Mouse (Mus musculus) ES-Bruce4 (cell line): ENCODE measurements around the gene Map2k6. TPM values are rescaled to one million over a fixed set of nuclear protein-coding genes. Genes with fewer than 3 reads are reported as not detected.

Source experiments
- H3K27ac ChIP-seq: 2 replicates; pipeline ENCODE4 v1.5.1; 2012; ENCODE audit warnings: low read length, inconsistent platforms; ENCODE audit not compliant: insufficient read depth
- H3K27me3 ChIP-seq: 2 replicates; pipeline ENCODE4 v1.6.1; 2012; ENCODE audit warnings: mild to moderate bottlenecking, low read length, inconsistent platforms; ENCODE audit not compliant: control insufficient read depth, poor library complexity, insufficient read depth, severe bottlenecking
- H3K36me3 ChIP-seq: 2 replicates; pipeline ENCODE4 v1.6.1; 2012; ENCODE audit warnings: inconsistent platforms, mild to moderate bottlenecking, low read length, moderate library complexity; ENCODE audit not compliant: control insufficient read depth, poor library complexity, insufficient read depth, severe bottlenecking
- H3K4me1 ChIP-seq: one replicate; pipeline ENCODE4 v1.8.1; 2011; ENCODE audit warnings: low read length; ENCODE audit not compliant: control insufficient read depth, insufficient read depth
- H3K4me3 ChIP-seq: 2 replicates; pipeline ENCODE4 v1.5.1; 2011; ENCODE audit warnings: low read depth, mild to moderate bottlenecking, low read length
- H3K9ac ChIP-seq: 2 replicates; pipeline ENCODE4 v1.6.1; 2012; ENCODE audit warnings: low read depth, mild to moderate bottlenecking, inconsistent platforms; ENCODE audit not compliant: poor library complexity, severe bottlenecking
- H3K9me3 ChIP-seq: replicated peaks from 2 replicates; pipeline ENCODE4 v1.6.1; 2012; ENCODE audit warnings: mild to moderate bottlenecking, low read length, inconsistent platforms; ENCODE audit not compliant: control insufficient read depth, poor library complexity, insufficient read depth, severe bottlenecking
- CTCF ChIP-seq: IDR thresholded peaks from one replicate; pipeline ENCODE4 v1.8.1; 2011; ENCODE audit warnings: low read depth, low read length
- EP300 ChIP-seq: IDR thresholded peaks from 2 replicates; pipeline ENCODE4 v1.6.1; 2011; ENCODE audit warnings: low read depth, low read length; ENCODE audit not compliant: insufficient read depth
- POLR2A ChIP-seq: IDR thresholded peaks from one replicate; pipeline ENCODE4 v1.8.1; 2011; ENCODE audit warnings: low read length; ENCODE audit not compliant: insufficient read depth
- polyA plus RNA-seq: library from polyadenylated mRNA; stranded (reverse); fragments of >200 nt; gene quantifications from 2 replicates; pipeline ENCODE4 v1.2.4, GENCODE M21; 2011; ENCODE audit warnings: low read depth; ENCODE audit not compliant: missing spikeins, insufficient read depth, insufficient read length

Gene Map2k6
- polyA plus RNA-seq, 1 experiment = 10.1 TPM

DNA sequence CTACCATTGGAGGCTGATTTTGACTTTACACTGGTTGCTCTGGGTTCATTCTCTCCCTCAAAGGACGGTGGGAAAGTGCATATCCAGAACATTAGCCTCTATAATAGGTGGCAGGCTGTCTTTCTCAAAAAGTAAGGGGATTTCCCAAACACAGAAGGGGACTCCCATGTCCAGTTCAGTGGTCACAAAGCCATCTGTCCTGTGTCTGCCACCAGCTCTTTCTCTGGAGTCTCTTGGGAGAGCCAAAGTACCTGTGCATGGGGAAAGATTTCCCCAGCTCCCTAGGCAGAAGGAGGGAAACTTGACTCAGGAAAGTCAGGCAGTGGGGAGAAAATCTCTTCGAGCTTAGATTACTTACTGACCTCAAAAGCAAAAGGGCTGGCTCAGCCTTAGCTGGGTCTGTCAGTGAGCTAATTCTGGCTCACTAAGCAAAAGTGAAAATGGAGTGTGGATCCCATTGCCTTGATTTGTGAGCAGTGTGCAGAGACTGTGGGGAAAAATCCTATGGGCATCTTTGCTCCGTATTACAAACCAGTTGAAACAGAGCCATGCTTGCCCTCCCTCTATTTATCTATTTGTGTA lies 31.0 kb downstream of the Map2k6 start:
- Histone ChIP-seq H3K9ac (no peak overlapping the region), H3K4me1 (no peaks in the 10 kb centered on the region), H3K27me3 (no peaks in the 10 kb centered on the region), H3K9me3 (no peaks in the 10 kb centered on the region), H3K27ac (no peak overlapping the region), H3K36me3 (no peaks in the 10 kb centered on the region), H3K4me3 (no peak overlapping the region)
- TF ChIP-seq POLR2A = no peak
- no peak for TF ChIP-seq EP300
- no peak for TF ChIP-seq CTCF

DNA sequence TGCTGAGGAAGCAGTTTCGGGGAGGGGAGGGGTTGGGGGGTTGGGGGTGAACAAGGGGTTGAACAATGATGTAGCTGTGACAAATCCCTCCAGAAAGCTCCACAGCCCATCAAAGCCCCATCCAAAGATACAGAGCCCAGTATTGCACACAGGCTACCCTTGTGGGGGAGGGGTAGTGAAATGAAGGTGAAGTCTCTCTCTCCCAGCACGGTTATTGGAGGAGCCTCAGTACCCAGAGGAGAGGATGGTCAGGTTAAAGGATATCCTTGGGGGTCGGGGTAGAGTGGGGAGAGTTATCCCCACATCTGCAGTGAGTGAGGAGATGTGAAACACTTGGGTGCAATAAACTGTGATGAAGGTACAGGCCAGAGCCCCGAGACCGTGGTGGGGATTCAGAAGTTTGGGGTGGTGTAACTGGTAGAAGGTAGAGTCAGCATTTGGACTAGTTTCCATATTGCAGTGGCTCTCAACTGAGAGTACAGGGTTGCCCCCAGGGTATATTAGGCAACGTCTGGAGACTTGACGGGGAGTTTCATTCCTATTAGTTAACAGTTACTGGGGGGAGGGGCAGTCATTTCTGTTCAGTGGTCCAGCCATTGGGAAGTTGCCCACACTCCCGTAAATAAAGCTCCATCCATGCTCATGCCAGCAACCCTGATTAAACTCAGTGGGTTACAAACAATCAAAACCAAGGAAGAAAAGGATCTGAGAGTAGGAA lies 37.1 kb downstream of the Map2k6 start:
- no peak overlapping the region for H3K4me3 ChIP-seq
- H3K27ac ChIP-seq = no peak overlapping the region
- no peaks in the 10 kb centered on the region for H3K36me3 ChIP-seq
- no peaks in the 10 kb centered on the region for H3K4me1 ChIP-seq
- TF ChIP-seq POLR2A = no peak
- no peak for TF ChIP-seq EP300
- H3K9ac ChIP-seq = no peak overlapping the region
- H3K9me3 ChIP-seq = no peaks in the 10 kb centered on the region
- H3K27me3 ChIP-seq = no peaks in the 10 kb centered on the region

DNA sequence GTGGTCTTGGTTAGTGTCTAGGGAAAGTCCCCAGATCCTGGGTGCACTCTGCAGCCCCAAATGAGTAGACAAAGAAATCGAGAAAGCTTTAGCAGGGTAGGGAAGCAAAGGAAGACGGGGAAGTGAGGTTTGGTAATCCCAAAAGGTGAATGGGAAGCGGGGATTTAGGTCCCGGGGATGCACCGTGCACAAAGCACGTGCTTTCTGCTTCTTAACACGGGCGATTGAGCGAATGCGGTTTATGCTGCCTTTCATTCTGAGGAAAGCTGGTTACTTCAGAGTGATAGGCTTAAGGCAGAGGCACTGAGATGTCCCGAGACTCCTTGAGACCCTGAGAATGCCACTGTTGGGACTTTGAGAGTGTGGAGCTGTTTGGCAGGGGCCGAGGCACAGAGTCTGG lies 38.1 kb downstream of the Map2k6 start:
- Histone ChIP-seq H3K4me1 (no peaks in the 10 kb centered on the region), H3K27me3 (no peaks in the 10 kb centered on the region), H3K9ac (no peak overlapping the region), H3K4me3 (no peak overlapping the region), H3K27ac (no peak overlapping the region), H3K9me3 (no peaks in the 10 kb centered on the region), H3K36me3 (no peaks in the 10 kb centered on the region)
- no peak for TF ChIP-seq CTCF
- no peak for TF ChIP-seq EP300
- TF ChIP-seq POLR2A = no peak

DNA sequence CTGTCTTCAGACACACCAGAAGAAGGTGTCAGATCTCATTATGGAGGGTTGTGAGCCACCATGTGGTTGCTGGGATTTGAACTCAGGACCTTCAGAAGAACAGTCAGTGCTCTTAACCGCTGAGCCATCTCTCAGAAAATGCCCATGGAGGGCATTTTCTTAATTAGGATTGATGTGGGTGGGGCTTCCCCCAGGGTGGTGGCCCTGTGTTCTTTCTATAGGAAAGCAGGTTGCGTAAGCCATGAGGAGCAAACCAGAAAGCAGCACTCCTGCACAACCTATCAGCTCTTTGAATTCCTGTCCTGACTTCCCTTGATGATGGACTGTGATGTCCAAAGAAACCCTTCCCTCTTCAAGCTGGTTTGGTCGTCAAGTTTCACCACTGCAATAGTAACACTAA lies 39.2 kb downstream of the Map2k6 start:
- Histone ChIP-seq H3K36me3 (no peaks in the 10 kb centered on the region), H3K9ac (no peak overlapping the region)

DNA sequence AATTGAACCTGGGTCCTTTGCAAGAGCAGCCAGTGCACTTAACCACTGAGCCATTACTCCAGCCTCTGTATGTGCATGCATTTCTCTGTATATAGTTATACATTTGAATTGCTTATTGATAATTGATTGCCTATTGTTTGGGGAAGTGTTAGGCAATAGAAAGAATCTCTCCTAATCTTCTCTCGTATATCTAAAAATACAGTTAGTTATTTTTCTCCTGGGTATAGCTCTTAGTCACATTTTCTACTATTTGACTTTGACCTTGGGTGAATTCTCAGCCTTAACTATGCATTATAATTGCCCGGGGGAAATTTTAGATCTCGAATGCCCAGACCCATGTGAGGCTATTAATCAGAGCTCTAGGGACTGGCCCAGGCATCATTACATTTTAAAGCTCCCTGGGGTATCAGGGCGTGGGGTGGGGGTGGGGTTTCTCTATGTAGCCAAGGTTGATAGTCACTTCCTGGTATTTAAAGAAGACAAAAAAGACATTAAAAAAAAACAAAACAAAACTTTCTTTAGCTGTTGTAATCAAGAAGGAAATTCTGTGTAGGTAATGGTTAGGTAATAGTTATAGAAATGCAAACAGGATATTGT lies 39.9 kb downstream of the Map2k6 start:
- H3K27me3 ChIP-seq = no peaks in the 10 kb centered on the region
- no peak overlapping the region for H3K9ac ChIP-seq
- no peaks in the 10 kb centered on the region for H3K36me3 ChIP-seq
- TF ChIP-seq EP300 (no peak), POLR2A (no peak), CTCF (no peak)
- H3K27ac ChIP-seq = no peak overlapping the region
- H3K9me3 ChIP-seq = no peaks in the 10 kb centered on the region
- H3K4me1 ChIP-seq = no peaks in the 10 kb centered on the region
- no peak overlapping the region for H3K4me3 ChIP-seq

More for the DNA sequence above, 39.2 kb downstream of the Map2k6 start:
- H3K27me3 ChIP-seq = no peaks in the 10 kb centered on the region
- no peak overlapping the region for H3K4me3 ChIP-seq
- no peaks in the 10 kb centered on the region for H3K4me1 ChIP-seq
- TF ChIP-seq EP300 (no peak), POLR2A (no peak), CTCF (no peak)
- no peaks in the 10 kb centered on the region for H3K9me3 ChIP-seq
- no peak overlapping the region for H3K27ac ChIP-seq

DNA sequence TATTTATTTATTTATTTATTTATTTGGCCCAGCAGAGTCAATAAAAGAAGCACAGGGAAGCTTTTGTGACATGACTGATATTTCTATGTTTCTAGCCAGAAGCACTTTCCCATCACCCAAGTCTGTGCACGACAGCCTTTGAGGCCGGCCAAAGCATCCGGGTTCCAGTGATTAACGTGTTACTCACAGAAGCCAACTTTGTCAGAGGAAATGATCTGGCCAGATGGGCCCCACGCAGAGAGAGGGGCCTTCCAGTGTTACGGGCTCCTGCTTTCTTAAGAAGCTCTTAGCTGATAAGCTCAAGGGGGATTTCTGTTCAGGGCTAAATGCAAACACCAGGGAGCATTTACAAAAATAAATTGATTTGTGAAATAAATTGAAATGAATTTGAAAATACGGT lies 40.4 kb downstream of the Map2k6 start:
- Histone ChIP-seq H3K27me3 (no peaks in the 10 kb centered on the region), H3K9ac (no peak overlapping the region), H3K4me1 (no peaks in the 10 kb centered on the region), H3K36me3 (no peaks in the 10 kb centered on the region), H3K4me3 (no peak overlapping the region), H3K27ac (no peak overlapping the region), H3K9me3 (no peaks in the 10 kb centered on the region)
- TF ChIP-seq EP300 (no peak), POLR2A (no peak), CTCF (no peak)
